Mouse (Mus musculus): ENCODE results near the gene Marveld3. TPM values are rescaled to one million over a fixed set of nuclear protein-coding genes. Genes with fewer than 3 reads are reported as not detected.

Gene Marveld3
- total RNA-seq (2021), result under 1 TPM in 1 of 2 experiments, not detected in 1; 0.18 TPM
- long read RNA-seq, result 0 reads

GRCm38 (mm10) chr8:109961693-109962367, at the start of gene Marveld3:
TSS of gene Marveld3 (minus strand) at chr8:109962203.
- DNase-seq (ENCODE audit: low spot score in 2 of 2), result no peak

DNA sequence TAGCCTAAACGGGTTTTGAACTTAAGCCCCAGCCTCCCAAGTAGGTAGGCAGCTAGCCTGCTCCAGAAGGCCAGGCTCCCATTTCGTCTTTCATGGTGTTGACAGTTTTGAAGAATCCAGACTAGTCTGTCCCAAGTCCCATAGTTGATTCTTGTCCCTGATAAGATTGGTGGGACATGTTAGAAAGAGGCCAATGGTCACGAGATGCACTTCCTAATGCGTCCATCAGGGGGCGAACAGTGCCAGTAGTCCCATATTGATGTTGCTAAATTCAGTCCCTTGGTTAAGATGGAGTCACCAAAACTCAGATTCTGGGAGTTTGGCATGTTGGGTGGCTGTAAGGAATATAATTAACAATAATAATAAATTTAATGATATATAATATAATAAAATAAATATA, 48.9 kb upstream of the Marveld3 start:
- peak in 1 of 2 experiments; percentile 44 for DNase-seq (ENCODE audit: low spot score in 2 of 2)

DNA sequence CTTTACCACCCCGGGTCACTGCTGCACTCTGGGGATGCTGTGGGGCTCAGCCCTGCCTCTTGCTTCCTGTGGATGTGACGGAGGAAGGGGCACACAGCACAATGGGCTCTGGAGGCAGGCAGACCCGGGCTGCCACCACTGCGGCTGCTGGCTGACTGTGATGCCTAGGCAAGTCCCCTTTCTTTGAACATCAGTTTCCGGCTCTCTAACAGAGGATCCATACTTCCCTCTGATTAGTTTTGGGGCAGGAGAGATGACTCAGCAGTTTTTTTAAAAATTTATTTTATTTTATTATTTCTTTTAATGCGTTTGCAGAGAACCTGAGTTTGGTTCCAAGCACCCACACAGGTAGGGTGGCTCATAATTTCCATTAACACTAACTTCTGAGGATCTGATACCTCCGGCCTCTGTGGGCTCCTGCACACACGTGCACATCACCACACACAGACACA, 47.0 kb upstream of the Marveld3 start:
- no peak for DNase-seq (ENCODE audit: low spot score in 2 of 2)

DNA sequence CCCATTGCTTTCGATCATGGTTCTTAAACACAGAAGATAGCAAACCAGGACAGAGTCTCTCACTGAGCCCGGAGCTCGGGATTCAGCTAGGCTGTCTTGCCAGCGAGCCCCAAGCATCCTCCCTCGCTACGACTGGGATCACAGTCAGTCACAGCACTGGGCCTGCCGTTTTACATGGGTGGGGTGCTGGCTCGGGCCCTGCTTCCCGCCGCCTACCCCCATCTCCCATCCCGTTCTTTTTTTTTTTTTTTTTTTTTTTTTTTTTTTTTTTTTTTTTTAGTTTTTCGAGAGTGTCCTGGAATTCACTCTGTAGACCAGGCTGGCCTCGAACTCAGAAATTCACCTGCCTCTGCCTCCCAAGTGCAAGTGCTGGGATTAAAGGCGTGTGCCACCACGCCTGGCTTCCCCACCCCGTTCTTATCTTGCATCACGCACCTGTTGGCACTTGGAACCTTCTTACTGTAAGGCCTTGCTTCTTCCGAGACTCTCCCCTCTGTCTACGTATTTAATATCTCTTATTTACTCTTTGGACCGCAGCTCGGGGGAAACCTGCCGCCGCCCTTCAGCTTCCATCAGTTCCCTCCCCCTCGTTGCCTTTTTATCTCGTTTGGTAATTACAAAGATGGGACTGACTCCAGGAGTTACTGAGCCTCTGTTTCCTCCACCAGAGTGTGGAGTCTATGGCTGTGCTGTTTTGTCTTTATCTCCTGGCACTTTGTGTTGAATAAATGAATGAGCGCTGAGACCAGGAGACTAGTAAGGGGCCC, 46.4 kb upstream of the Marveld3 start:
- DNase-seq (ENCODE audit: low spot score in 2 of 2), result peak in 1 of 2 experiments; percentile 12

DNA sequence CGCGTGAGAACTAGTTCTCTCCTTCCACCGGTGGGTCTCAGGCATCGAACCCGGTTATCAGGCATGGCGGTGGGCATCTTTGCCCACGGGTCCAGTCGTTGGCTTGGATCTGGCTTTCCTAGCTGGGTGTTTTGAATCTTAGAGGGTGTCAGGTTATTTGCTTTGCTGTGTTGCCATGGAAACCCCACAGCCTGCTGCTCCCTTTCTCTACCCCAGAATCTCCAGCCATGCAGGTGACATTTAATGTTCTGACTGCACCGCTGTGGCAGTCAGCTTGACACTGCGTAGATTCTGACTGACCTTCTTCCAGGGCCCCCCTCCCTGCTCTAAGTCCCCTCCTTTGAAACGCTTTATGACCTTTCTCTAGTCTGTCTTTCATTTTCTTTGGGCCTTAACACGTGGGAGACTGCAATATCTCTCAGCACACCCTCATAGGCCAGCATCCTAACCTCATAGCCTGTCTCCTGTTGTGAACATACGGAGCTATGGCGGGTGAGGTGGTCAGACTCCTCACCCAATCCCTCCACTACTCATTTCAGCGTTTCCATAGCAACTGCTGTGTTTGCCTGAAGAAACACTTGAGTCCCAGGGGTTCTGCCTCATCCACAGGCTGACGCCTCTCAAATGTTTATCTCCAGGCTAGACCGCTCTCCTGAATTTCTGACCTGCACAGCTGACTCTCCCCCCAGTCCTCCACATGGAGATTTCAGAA, 44.5 kb upstream of the Marveld3 start:
- peak; percentile 20 to 33 for DNase-seq (ENCODE audit: low spot score in 2 of 2)

DNA sequence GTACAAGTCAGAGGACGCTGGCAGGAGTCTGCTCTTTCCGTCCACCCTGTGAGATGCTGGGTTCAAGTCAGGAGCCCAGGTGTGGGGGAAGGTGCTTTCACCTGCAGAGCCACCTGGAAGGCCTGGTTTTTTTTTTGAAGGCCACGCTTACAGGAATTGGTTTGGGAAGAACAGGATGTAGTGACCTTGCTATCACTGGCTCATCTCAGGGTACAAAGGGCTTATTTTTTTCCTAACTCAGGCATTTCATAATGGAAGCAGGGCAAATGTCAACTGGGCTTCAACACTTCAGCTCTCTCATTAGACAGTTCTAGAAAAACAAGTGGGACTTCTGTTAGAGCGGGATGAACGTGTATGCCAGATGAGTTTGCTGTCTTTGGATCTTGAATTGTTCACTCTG, 42.3 kb upstream of the Marveld3 start:
- no peak for DNase-seq (ENCODE audit: low spot score in 2 of 2)

DNA sequence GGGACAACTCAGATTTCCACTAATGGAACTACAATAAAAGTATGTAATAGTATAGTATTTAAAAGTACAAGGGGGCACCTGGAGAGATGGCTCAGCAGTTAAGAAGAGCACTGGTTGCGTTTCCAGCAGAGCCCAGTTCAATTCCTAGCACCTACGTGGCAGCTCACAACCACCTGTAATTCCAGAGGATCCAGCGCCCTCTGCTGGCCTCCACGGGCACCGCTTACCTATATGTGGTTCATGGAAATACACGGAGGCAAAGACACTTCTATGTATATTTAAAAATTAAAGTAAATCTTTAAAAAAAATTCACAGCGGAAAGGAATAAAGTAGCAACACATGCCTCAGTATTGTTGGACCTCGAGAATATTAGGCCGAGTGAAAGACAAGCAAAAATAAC, 41.0 kb upstream of the Marveld3 start:
- DNase-seq (ENCODE audit: low spot score in 2 of 2), result no peak

- DNase-seq (ENCODE audit: low spot score in 2 of 2), result no peak
Measured at GRCm38 (mm10) chr8:109999974-110000373, 38.0 kb upstream of the Marveld3 start.

GRCm38 (mm10) chr8:109998066-109998465, 36.1 kb upstream of the Marveld3 start:
- DNase-seq (ENCODE audit: low spot score in 2 of 2), result no peak

GRCm38 (mm10) chr8:109997381-109997780, 35.4 kb upstream of the Marveld3 start:
- no peak for DNase-seq (ENCODE audit: low spot score in 2 of 2)

GRCm38 (mm10) chr8:109992951-109993350, 30.9 kb upstream of the Marveld3 start:
- DNase-seq (ENCODE audit: low spot score in 2 of 2), result no peak

DNA sequence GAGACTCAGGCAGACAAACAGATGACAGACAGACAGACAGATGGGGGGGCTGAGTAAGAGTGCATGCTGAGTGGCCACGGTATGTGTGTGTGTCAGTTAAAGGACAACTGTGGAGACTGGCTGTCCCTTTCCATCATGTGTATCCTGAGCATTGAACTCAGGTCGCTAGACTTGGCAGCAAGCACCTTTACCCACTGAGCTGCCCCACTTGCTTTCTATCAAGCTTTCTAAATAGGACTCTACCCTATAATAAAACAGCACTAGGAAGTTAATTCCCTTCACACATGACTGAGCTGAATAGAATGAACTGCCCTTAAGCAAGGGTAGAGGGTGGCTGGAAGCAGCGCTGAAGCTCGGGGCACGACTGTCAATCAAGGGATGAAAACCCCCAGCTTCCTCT, 30.2 kb upstream of the Marveld3 start:
- DNase-seq (ENCODE audit: low spot score in 2 of 2), result no peak

DNA sequence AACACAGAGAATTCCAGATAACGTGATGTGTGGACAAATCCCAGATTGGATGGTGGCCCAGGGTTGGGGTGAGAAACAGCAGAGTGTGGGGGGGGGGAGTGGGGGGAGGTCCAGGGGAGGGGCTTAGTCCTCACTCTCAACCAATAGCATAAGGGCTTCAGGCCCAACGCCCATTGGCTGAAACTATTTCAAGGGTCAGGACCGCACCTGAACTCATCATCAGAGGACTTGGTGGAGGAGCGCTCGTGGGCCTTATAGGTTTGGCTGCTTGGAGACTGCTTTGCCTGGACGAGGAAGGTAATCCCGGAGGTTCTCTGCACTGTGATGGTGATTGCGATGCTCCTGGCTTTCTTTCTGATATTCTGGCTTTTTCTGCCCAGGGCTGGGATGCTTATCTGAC, 28.2 kb upstream of the Marveld3 start, which contains the start of gene Tat:
Tat (plus strand) TSS at position 214 of the 400 bp plus-strand sequence.
- no peak for DNase-seq (ENCODE audit: low spot score in 2 of 2)

DNA sequence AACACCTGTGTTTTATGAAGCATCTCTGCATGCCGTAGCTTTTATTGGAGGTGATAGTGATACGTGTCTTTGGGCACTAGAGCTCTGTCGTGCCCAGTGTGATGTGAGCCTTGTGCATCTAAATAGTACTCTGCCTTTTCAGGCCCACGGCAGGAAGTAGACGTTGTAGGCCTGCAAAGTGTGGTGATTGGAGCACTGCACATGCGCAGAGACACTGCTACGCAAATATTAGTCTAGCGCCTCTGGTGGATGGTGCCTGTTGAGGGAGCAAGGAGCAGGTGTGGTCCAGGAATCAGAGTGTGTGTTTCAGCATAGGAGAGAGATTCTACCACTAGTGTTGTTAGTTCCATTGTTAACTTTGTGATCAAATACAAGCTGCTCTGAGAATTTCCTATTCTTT, 27.1 kb upstream of the Marveld3 start:
- DNase-seq (ENCODE audit: low spot score in 2 of 2), result no peak

- no peak for DNase-seq (ENCODE audit: low spot score in 2 of 2)
Measured at GRCm38 (mm10) chr8:109987776-109988175, 25.8 kb upstream of the Marveld3 start.

- no peak for DNase-seq (ENCODE audit: low spot score in 2 of 2)
Measured at GRCm38 (mm10) chr8:109986384-109986783, 24.4 kb upstream of the Marveld3 start.

GRCm38 (mm10) chr8:109983944-109984343, 21.9 kb upstream of the Marveld3 start:
- peak in 1 of 2 experiments; percentile 53 for DNase-seq (ENCODE audit: low spot score in 2 of 2)

GRCm38 (mm10) chr8:109982386-109983105, 20.5 kb upstream of the Marveld3 start:
- no peak for DNase-seq (ENCODE audit: low spot score in 2 of 2)

GRCm38 (mm10) chr8:109979339-109979738, 17.3 kb upstream of the Marveld3 start:
- DNase-seq (ENCODE audit: low spot score in 2 of 2), result no peak

DNA sequence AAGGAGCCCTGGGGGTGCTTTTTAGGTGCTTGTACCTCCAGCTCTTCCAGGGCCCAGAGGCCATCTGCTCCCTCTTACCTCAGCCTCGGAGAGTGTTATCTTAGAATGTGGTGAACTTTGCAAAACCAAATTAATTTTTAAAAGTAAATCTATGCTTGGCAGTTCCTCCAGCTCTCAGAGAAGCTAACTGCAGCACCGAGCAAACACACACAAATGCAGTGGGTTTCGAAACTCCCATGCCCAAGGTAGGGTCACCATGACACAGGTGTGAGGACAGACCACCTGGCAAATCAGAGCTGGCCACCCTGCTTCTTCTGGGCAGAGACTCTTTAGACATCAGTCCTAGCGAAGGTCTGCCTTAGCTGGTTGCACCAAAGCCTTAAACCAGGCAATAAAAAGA, 10.9 kb upstream of the Marveld3 start:
- no peak for DNase-seq (ENCODE audit: low spot score in 2 of 2)

DNA sequence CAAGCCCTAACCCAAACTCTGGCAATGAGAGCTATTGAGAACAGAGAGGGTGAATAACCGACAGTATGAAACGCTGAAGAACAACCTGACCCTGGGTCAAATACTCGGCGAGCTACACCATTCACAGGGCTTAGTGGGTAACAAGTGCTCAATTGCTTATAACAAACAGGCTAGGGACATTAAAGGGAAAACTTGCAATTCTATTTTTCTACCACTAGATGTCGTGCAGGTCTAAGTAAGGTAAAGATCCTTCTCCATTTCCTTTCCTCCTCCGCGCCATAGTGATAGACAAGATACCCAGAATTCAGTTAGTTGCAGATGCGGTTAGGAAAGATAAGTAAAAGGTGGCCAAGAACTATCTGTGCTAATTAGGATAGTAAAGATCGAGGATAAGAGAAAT, 8.3 kb upstream of the Marveld3 start:
- peak in 1 of 2 experiments; percentile 60 for DNase-seq (ENCODE audit: low spot score in 2 of 2)

Measured in layer of hippocampus, adult 18-20 months (tissue).